Mouse (Mus musculus): ENCODE measurements around the gene Selenof.

- TF ChIP-seq CTCF (conservative IDR thresholded peaks at IDR 0.05; ENCODE audit: insufficient read depth, insufficient read length, low read depth, low read length), result no peak
- no peak for TF ChIP-seq POLR2A (IDR thresholded peaks at IDR 0.05; ENCODE audit: low read depth, low read length)
These were observed 44.6 kb downstream of the Selenof start for GRCm38 (mm10) chr3:144614698-144615097.

All from kidney, adult 2 months (tissue).